In genomic region chr2:180891075-180891834, GRCm38 (mm10) we compare ENCODE assay signal across 9 mouse cellular contexts. TPM values are rescaled to one million over a fixed set of nuclear protein-coding genes. Genes with fewer than 3 reads are reported as not detected.
A peak's percentile ranks its signal among the peaks of the same experiment; 100 is the strongest.
DNase-seq lines count a peak whose midpoint lies in the region; ATAC-seq lines count a peak whose summit lies in the region.
"Had no signal": no experiment of that assay in that cellular context is flagged by ENCODE, and none has a peak within 500 bp of the region (broad histone marks: within the 10 kb centered on the region; RNA-seq: fewer than 3 reads in every experiment).

No protein-coding gene starts in this region.

- no peak overlapping the region for H3K9ac ChIP-seq in heart, embryonic 11.5 days (ENCODE audit: low read depth, low read length)
- H3K9ac ChIP-seq in embryonic facial prominence, embryonic 15.5 days = no peak overlapping the region
- peak overlapping the region; percentile 99 for H3K9ac ChIP-seq in neural tube, embryonic 11.5 days (ENCODE audit: low read length)

- H3K9me3 ChIP-seq in heart, embryonic 11.5 days (replicated peaks; ENCODE audit: control insufficient read depth, low read length) = no peaks in the 10 kb centered on the region
- H3K9me3 ChIP-seq in embryonic facial prominence, embryonic 15.5 days (replicated peaks) = no peaks in the 10 kb centered on the region
- no peaks in the 10 kb centered on the region for H3K9me3 ChIP-seq in neural tube, embryonic 11.5 days (ENCODE audit: control insufficient read depth, low read length)

- peaks cover 93% of the 10 kb centered on the region for H3K27me3 ChIP-seq in heart, embryonic 11.5 days (ENCODE audit: control insufficient read depth, insufficient read depth, low read length)
- peaks cover 95% of the 10 kb centered on the region for H3K27me3 ChIP-seq in embryonic facial prominence, embryonic 15.5 days
- H3K27me3 ChIP-seq in neural tube, embryonic 11.5 days (ENCODE audit: control insufficient read depth, insufficient read depth, low read length) = peaks cover 23% of the 10 kb centered on the region; the same call in 1 of the 2 replicates

- peaks cover 14% of the 10 kb centered on the region for H3K4me1 ChIP-seq in heart, embryonic 11.5 days (ENCODE audit: control insufficient read depth, insufficient read depth, low read length)
- peaks cover 26% of the 10 kb centered on the region for H3K4me1 ChIP-seq in embryonic facial prominence, embryonic 15.5 days
- H3K4me1 ChIP-seq in neural tube, embryonic 11.5 days (ENCODE audit: control insufficient read depth, insufficient read depth, low read length) = peaks cover 36% of the 10 kb centered on the region

- no peak for ATAC-seq in heart, embryonic 11.5 days (replicated peaks; ENCODE audit: insufficient number of reproducible peaks, low FRiP score, low TSS enrichment)
- ATAC-seq in embryonic facial prominence, embryonic 15.5 days (ENCODE audit: insufficient number of reproducible peaks, low FRiP score, low TSS enrichment, low read depth) = no peak
- no peak for ATAC-seq in neural tube, embryonic 11.5 days (ENCODE audit: insufficient read depth, low FRiP score, low TSS enrichment)
- ATAC-seq in megakaryocyte-erythroid progenitor cell, adult 5-6 weeks (replicated peaks; ENCODE audit: low FRiP score, low TSS enrichment, poor library complexity, severe bottlenecking) = no peak

- no peak overlapping the region for H3K27ac ChIP-seq in heart, embryonic 11.5 days (ENCODE audit: low read depth, low read length)
- H3K27ac ChIP-seq in embryonic facial prominence, embryonic 15.5 days (replicated peaks) = no peak overlapping the region
- peak overlapping the region; percentile 96 for H3K27ac ChIP-seq in neural tube, embryonic 11.5 days (ENCODE audit: low read depth, low read length)

- 2% methylated on average over 37 of the region's 37 CpGs for WGBS in heart, embryonic 11.5 days (ENCODE audit: insufficient replicate concordance)
- under 1% methylated on average over 37 of the region's 37 CpGs for WGBS in embryonic facial prominence, embryonic 15.5 days
- under 1% methylated on average over 37 of the region's 37 CpGs for WGBS in neural tube, embryonic 11.5 days

- H3K4me3 ChIP-seq in heart, embryonic 11.5 days (ENCODE audit: low read depth, low read length) = no peak overlapping the region
- H3K4me3 ChIP-seq in embryonic facial prominence, embryonic 15.5 days (replicated peaks) = no peak overlapping the region
- peak overlapping the region; percentile 84 for H3K4me3 ChIP-seq in neural tube, embryonic 11.5 days (ENCODE audit: low read depth, low read length)

- intact Hi-C loops in heart, postnatal 36 days (cut with DNase I) = loop anchor here (5.0 kb wide), 1 partner anchor 84 kb away; no protein-coding TSS in a partner anchor

- no peak for DNase-seq in heart, postnatal 36 days
- DNase-seq in layer of hippocampus, adult 9-11 months = peak; percentile 79
- peak; percentile 73 for DNase-seq in neural tube, embryonic 11.5 days (ENCODE audit: low spot score)
- no peak for DNase-seq in adrenal gland, postnatal 36 days
- DNase-seq in thymus, adult 18-20 months = no peak

- no peaks in the 10 kb centered on the region for H3K36me3 ChIP-seq in heart, embryonic 11.5 days (ENCODE audit: control insufficient read depth, insufficient read depth, low read length)
- H3K36me3 ChIP-seq in embryonic facial prominence, embryonic 15.5 days = no peaks in the 10 kb centered on the region
- no peaks in the 10 kb centered on the region for H3K36me3 ChIP-seq in neural tube, embryonic 11.5 days (ENCODE audit: control insufficient read depth, insufficient read depth, low read length)

- H3K4me2 ChIP-seq in heart, embryonic 11.5 days = 0 out of 2 replicates have a peak overlapping the region, but pooled peaks have one; percentile 11
- 0 out of 2 replicates have a peak overlapping the region, but pooled peaks have one; percentile 8 for H3K4me2 ChIP-seq in embryonic facial prominence, embryonic 15.5 days (replicated peaks)
- peak overlapping the region; percentile 69 for H3K4me2 ChIP-seq in neural tube, embryonic 11.5 days (ENCODE audit: low read depth)

RNA-seq across cellular contexts. Expression of gene Ythdf1, which starts 29.5 kb away (rescaled TPM):
- 39.8 and 43.6 TPM in 2 replicates for polyA plus RNA-seq in heart, embryonic 11.5 days (2014; fragmentation: Nextera tagmentation; extraction: Ambion mirVana)
- total RNA-seq in heart, postnatal 36 days (2021) = 10 to 100 TPM; 36.8 to 37.6 TPM
- 57.9 and 59.7 TPM in 2 replicates for polyA plus RNA-seq in embryonic facial prominence, embryonic 15.5 days (2015; fragmentation: Nextera tagmentation; extraction: Ambion mirVana)
- polyA plus RNA-seq in neural tube, embryonic 11.5 days (2014; fragmentation: Nextera tagmentation; extraction: Ambion mirVana) = 75.7 and 77.9 TPM in 2 replicates
- 10 to 100 TPM; 51.7 to 52.4 TPM for total RNA-seq in adrenal gland, postnatal 36 days (2021)
- total RNA-seq in megakaryocyte-erythroid progenitor cell, adult 5-6 weeks (2014; fragmentation: Nextera tagmentation) = 58.9 and 67.4 TPM in 2 replicates
- total RNA-seq in megakaryocyte-erythroid progenitor cell, adult 5-6 weeks (2017) = 26.4 and 38.3 TPM in 2 replicates

RNA-seq across cellular contexts. Expression of gene Birc7, which starts 37.6 kb away (rescaled TPM):
- polyA plus RNA-seq in heart, embryonic 11.5 days (2014; fragmentation: Nextera tagmentation; extraction: Ambion mirVana) = 0.13 TPM in 1 of 2 replicates, not detected in the other
- not detected for total RNA-seq in heart, postnatal 36 days (2021)
- polyA plus RNA-seq in embryonic facial prominence, embryonic 15.5 days (2015; fragmentation: Nextera tagmentation; extraction: Ambion mirVana) = not detected in 2 replicates
- 0.25 and 0.46 TPM in 2 replicates for polyA plus RNA-seq in neural tube, embryonic 11.5 days (2014; fragmentation: Nextera tagmentation; extraction: Ambion mirVana)
- total RNA-seq in adrenal gland, postnatal 36 days (2021) = not detected
- not detected in 2 replicates for total RNA-seq in megakaryocyte-erythroid progenitor cell, adult 5-6 weeks (2014; fragmentation: Nextera tagmentation)
- not detected in 2 replicates for total RNA-seq in megakaryocyte-erythroid progenitor cell, adult 5-6 weeks (2017)
- polyA plus RNA-seq: lung, embryonic 16.5 days had no signal

Comparison
In these comparisons a context has a peak if more than half of its experiments do, and no peak if none do; other contexts are left out.
1. H3K4me2 ChIP-seq: peak in every context shown above with its lines; median percentile 69 in neural tube, embryonic 11.5 days; 11 in heart, embryonic 11.5 days; 8 in embryonic facial prominence, embryonic 15.5 days.
2. DNase-seq: peak in layer of hippocampus, adult 9-11 months (single experiment) and neural tube, embryonic 11.5 days (single experiment); none in heart, postnatal 36 days (0 of 2), adrenal gland, postnatal 36 days (0 of 2) and thymus, adult 18-20 months (0 of 2).